Mouse (Mus musculus) hindbrain, postnatal 0 days (tissue): Measurements from ENCODE around the gene Aox2. TPM values are rescaled to one million over a fixed set of nuclear protein-coding genes. Genes with fewer than 3 reads are reported as not detected.

ENCODE experiments used
- ATAC-seq: fragments of 200-750 bp; cut with Nextera tagmentation; 2 replicates; pipeline ENCODE4 v1.8.0; 2017; ENCODE audit warnings: mild to moderate bottlenecking, moderate TSS enrichment, moderate library complexity
- DNase-seq: peaks from one replicate; pipeline ENCODE4 v3.0.0-alpha.2; 2015; ENCODE audit warnings: low spot score
- H3K27ac ChIP-seq: fragments of 300-500 bp; sonication (generic); 2 replicates; pipeline ENCODE4 v1.5.1; 2014; ENCODE audit warnings: mild to moderate bottlenecking
- H3K27me3 ChIP-seq: fragments of 300-500 bp; sonication (generic); 2 replicates; pipeline ENCODE4 v1.6.1; 2014; ENCODE audit warnings: low read length, mixed read lengths; ENCODE audit not compliant: insufficient read depth
- H3K36me3 ChIP-seq: fragments of 300-500 bp; sonication (generic); 2 replicates; pipeline ENCODE4 v1.6.1; 2014; ENCODE audit warnings: low read length, mixed read lengths; ENCODE audit not compliant: insufficient read depth
- H3K4me1 ChIP-seq: fragments of 300-500 bp; sonication (generic); 2 replicates; pipeline ENCODE4 v1.6.1; 2014; ENCODE audit warnings: antibody characterized with exemption, low read length, mixed read lengths; ENCODE audit not compliant: insufficient read depth
- H3K4me2 ChIP-seq: fragments of 300-500 bp; sonication (generic); 2 replicates; pipeline ENCODE4 v1.6.1; 2014; ENCODE audit warnings: low read depth, mild to moderate bottlenecking, low read length, moderate library complexity, mixed read lengths
- H3K4me3 ChIP-seq: fragments of 300-500 bp; sonication (generic); 2 replicates; pipeline ENCODE4 v1.5.1; 2014; ENCODE audit warnings: low read length
- H3K9ac ChIP-seq: fragments of 300-500 bp; sonication (generic); replicated peaks from 2 replicates; pipeline ENCODE4 v1.6.1; 2014; ENCODE audit warnings: mild to moderate bottlenecking, low read length, moderate library complexity, mixed read lengths
- H3K9me3 ChIP-seq: fragments of 300-500 bp; sonication (generic); 2 replicates; pipeline ENCODE4 v1.6.1; 2016; ENCODE audit warnings: low read length, mixed read lengths
- CTCF ChIP-seq: IDR thresholded peaks from 2 replicates; pipeline ENCODE4 v1.5.1; 2016; ENCODE audit warnings: antibody characterized with exemption, control low read depth, low read depth
- WGBS: fragments of 180-500 bp; shearing (Covaris S2); extraction: QIAGEN DNeasy Blood & Tissue Kit; methylation state at CpG from one replicate; pipeline ENCODE4 v1.1.7; 2014; 5-methylcytosine and 5-hydroxymethylcytosine counted together
- polyA plus RNA-seq: library from polyadenylated mRNA; unstranded; fragments of >200 nt; fragmentation: Nextera tagmentation; extraction: Ambion mirVana; gene quantifications from 2 replicates; pipeline ENCODE4 v1.2.1, GENCODE M21; 2015
- total RNA-seq: library from RNA; depleted of rRNA; stranded (reverse); fragments of >200 nt; gene quantifications from 2 replicates; pipeline ENCODE4 v1.2.3, GENCODE M21; 2014

Gene Aox2
- total and polyA plus RNA-seq, 2 experiments from 2014 or later, result 0.03 TPM; not detected in 1

- Histone ChIP-seq H3K9me3 (no peaks in the 10 kb centered on the region), H3K27me3 (no peaks in the 10 kb centered on the region), H3K4me2 (no peak overlapping the region), H3K36me3 (no peaks in the 10 kb centered on the region), H3K27ac (no peak overlapping the region), H3K9ac (no peak overlapping the region), H3K4me1 (no peaks in the 10 kb centered on the region), H3K4me3 (no peak overlapping the region)
- 44% methylated on average over 7 of the region's 7 CpGs for WGBS
- DNase-seq (peak; percentile 57), ATAC-seq (0 out of 2 replicates have a peak, but pooled peaks have one; percentile 61)
- TF ChIP-seq CTCF, result no peak
Measured at GRCm38 (mm10) chr1:58284505-58284904, 6.4 kb downstream of the Aox2 start.

- H3K9me3 ChIP-seq, result no peaks in the 10 kb centered on the region
- H3K27me3 ChIP-seq, result no peaks in the 10 kb centered on the region
- no peaks in the 10 kb centered on the region for H3K36me3 ChIP-seq
- no peak for TF ChIP-seq CTCF
- DNase-seq (no peak), ATAC-seq (no peak)
- no peak overlapping the region for H3K4me3 ChIP-seq
- no peak overlapping the region for H3K4me2 ChIP-seq
- 78% methylated on average over 3 of the region's 3 CpGs for WGBS
- H3K27ac ChIP-seq, result no peak overlapping the region
- H3K4me1 ChIP-seq, result no peaks in the 10 kb centered on the region
- no peak overlapping the region for H3K9ac ChIP-seq
Measured at GRCm38 (mm10) chr1:58288091-58288490, 10.0 kb downstream of the Aox2 start.

GRCm38 (mm10) chr1:58289863-58290469 is 11.8 kb downstream of the Aox2 start:
- no peak for TF ChIP-seq CTCF
- H3K27me3 ChIP-seq, result no peaks in the 10 kb centered on the region
- H3K36me3 ChIP-seq, result no peaks in the 10 kb centered on the region
- H3K27ac ChIP-seq, result no peak overlapping the region
- H3K4me2 ChIP-seq, result no peak overlapping the region
- no peak overlapping the region for H3K9ac ChIP-seq
- DNase-seq, result no peak
- 27% methylated on average over 16 of the region's 16 CpGs for WGBS
- H3K9me3 ChIP-seq, result no peaks in the 10 kb centered on the region
- no peak for ATAC-seq
- H3K4me1 ChIP-seq, result no peaks in the 10 kb centered on the region
- no peak overlapping the region for H3K4me3 ChIP-seq

- Histone ChIP-seq H3K9me3 (no peaks in the 10 kb centered on the region), H3K36me3 (no peaks in the 10 kb centered on the region), H3K4me1 (no peaks in the 10 kb centered on the region), H3K4me3 (no peak overlapping the region), H3K4me2 (no peak overlapping the region), H3K9ac (no peak overlapping the region), H3K27ac (no peak overlapping the region), H3K27me3 (no peaks in the 10 kb centered on the region)
- DNase-seq, result peak; percentile 12
- no peak for TF ChIP-seq CTCF
- ATAC-seq, result no peak
- 49% methylated on average over 13 of the region's 13 CpGs for WGBS
Measured at GRCm38 (mm10) chr1:58291394-58292300, 13.5 kb downstream of the Aox2 start.

GRCm38 (mm10) chr1:58294730-58295129 is 16.6 kb downstream of the Aox2 start:
- no peak for TF ChIP-seq CTCF
- H3K4me3 ChIP-seq, result no peak overlapping the region
- no peaks in the 10 kb centered on the region for H3K27me3 ChIP-seq

GRCm38 (mm10) chr1:58296278-58296677 is 18.2 kb downstream of the Aox2 start:
- Histone ChIP-seq H3K27ac (no peak overlapping the region), H3K9me3 (no peaks in the 10 kb centered on the region), H3K27me3 (no peaks in the 10 kb centered on the region), H3K9ac (no peak overlapping the region), H3K4me3 (no peak overlapping the region), H3K36me3 (no peaks in the 10 kb centered on the region), H3K4me2 (no peak overlapping the region), H3K4me1 (no peaks in the 10 kb centered on the region)
- 5% methylated on average over 7 of the region's 7 CpGs for WGBS
- DNase-seq, result peak; percentile 92
- peak; percentile 92 for TF ChIP-seq CTCF
- peak; percentile 86 for ATAC-seq

More at GRCm38 (mm10) chr1:58294730-58295129, 16.6 kb downstream of the Aox2 start:
- Histone ChIP-seq H3K9ac (no peak overlapping the region), H3K4me2 (no peak overlapping the region), H3K4me1 (no peaks in the 10 kb centered on the region), H3K9me3 (no peaks in the 10 kb centered on the region), H3K36me3 (no peaks in the 10 kb centered on the region), H3K27ac (no peak overlapping the region)
- ATAC-seq, result no peak
- no peak for DNase-seq
- 88% methylated on average over 5 of the region's 5 CpGs for WGBS

GRCm38 (mm10) chr1:58296821-58297220 is 18.7 kb downstream of the Aox2 start:
- Histone ChIP-seq H3K9me3 (no peaks in the 10 kb centered on the region), H3K4me1 (no peaks in the 10 kb centered on the region), H3K4me3 (no peak overlapping the region), H3K9ac (no peak overlapping the region), H3K27me3 (no peaks in the 10 kb centered on the region), H3K36me3 (no peaks in the 10 kb centered on the region), H3K27ac (no peak overlapping the region), H3K4me2 (no peak overlapping the region)
- DNase-seq (no peak), ATAC-seq (no peak)
- 48% methylated on average over 4 of the region's 4 CpGs for WGBS
- TF ChIP-seq CTCF, result no peak
